28 mouse cellular contexts compared by ENCODE assay signal in the genomic region with DNA sequence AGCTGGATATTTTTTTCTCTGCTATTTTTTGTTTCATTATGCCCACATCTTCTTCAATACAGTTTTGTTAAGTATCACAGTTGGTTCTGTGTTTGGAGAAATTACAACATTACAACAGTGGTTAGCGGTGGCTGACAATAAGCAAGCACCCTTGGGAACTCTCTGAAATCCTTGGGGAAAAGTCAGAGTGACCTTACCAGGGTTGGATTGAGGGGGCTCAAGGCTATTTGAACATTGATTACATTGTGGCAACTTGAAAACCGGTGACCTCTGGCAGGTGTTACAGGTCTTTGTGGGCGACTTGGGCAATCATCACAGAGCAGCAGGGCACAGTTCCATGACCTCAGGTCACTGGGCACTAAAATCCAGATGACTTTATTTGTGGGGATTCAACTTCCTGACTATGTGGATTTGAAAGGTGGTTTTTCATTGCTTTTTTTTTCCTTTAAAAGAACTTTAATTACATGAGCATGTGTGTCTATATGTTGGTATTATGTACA. TPM values are rescaled to one million over a fixed set of nuclear protein-coding genes. Genes with fewer than 3 reads are reported as not detected.
DNase-seq lines count a peak whose midpoint lies in the region; ATAC-seq and TF ChIP-seq lines count a peak whose summit lies in the region.
"Had no signal": no experiment of that assay in that cellular context is flagged by ENCODE, and none has a peak within 500 bp of the region (broad histone marks: within the 10 kb centered on the region; RNA-seq: fewer than 3 reads in every experiment).

No protein-coding gene starts in this region.

- peak; percentile 52 for DNase-seq in kidney, adult 2 months
- peak; percentile 51 for DNase-seq in adrenal gland, postnatal 14 days
- no peak for DNase-seq in right cerebral cortex, postnatal 36 days (ENCODE audit: low spot score in 2 of 2)
- no peak for DNase-seq in forebrain, postnatal 0 days
- DNase-seq: cerebellum, adult 18-20 months; cerebellum, postnatal 10 days; gastrocnemius, postnatal 10 days; kidney, adult 8-10 months; kidney, postnatal 25 days; right cerebral cortex, adult 18-20 months; thymus, postnatal 4 days had no signal

- no peak for ATAC-seq in kidney, embryonic 14.5 days (ENCODE audit: low FRiP score, low TSS enrichment)
- ATAC-seq in forebrain, postnatal 0 days, result no peak
- ATAC-seq: CD4-positive, CD25-positive, alpha-beta regulatory T cell, adult 4 months; hindbrain, postnatal 0 days; intestine, embryonic 15.5 days; midbrain, embryonic 16.5 days had no signal

- 61% methylated on average over 3 of the region's 3 CpGs for WGBS in kidney, adult 2 months
- WGBS in kidney, embryonic 14.5 days, result 65% methylated on average over 3 of the region's 3 CpGs
- WGBS in macrophage (ENCODE audit: missing documents), result 88% methylated on average over 3 of the region's 3 CpGs
- 88% methylated on average over 3 of the region's 3 CpGs for WGBS in forebrain, postnatal 0 days

- no peak for TF ChIP-seq CTCF in kidney, adult 2 months (conservative IDR thresholded peaks at IDR 0.05; ENCODE audit: insufficient read depth, insufficient read length, low read depth, low read length)
- no peak for TF ChIP-seq CTCF in forebrain, postnatal 0 days (IDR thresholded peaks at IDR 0.05; ENCODE audit: low read depth)

- no peak overlapping the region for H3K9ac ChIP-seq in kidney, embryonic 14.5 days (ENCODE audit: low read depth, low read length)
- no peak overlapping the region for H3K9ac ChIP-seq in forebrain, postnatal 0 days
- H3K9ac ChIP-seq: embryonic facial prominence, embryonic 13.5 days; heart, embryonic 15.5 days; hindbrain, embryonic 12.5 days; intestine, embryonic 15.5 days; limb, embryonic 12.5 days; liver, embryonic 15.5 days; lung, embryonic 15.5 days; neural tube, embryonic 12.5 days had no signal

- no peaks in the 10 kb centered on the region for H3K27me3 ChIP-seq in kidney, adult 2 months (replicated peaks; ENCODE audit: control insufficient read depth, insufficient read depth, low read length)
- no peaks in the 10 kb centered on the region for H3K27me3 ChIP-seq in kidney, embryonic 14.5 days (ENCODE audit: control insufficient read depth, insufficient read depth, low read length)
- no peaks in the 10 kb centered on the region for H3K27me3 ChIP-seq in forebrain, postnatal 0 days (ENCODE audit: insufficient read depth, low read length)
- H3K27me3 ChIP-seq: embryonic facial prominence, embryonic 13.5 days; heart, embryonic 15.5 days; hindbrain, embryonic 12.5 days; intestine, embryonic 15.5 days; limb, embryonic 12.5 days; liver, embryonic 15.5 days; lung, embryonic 15.5 days; neural tube, embryonic 12.5 days had no signal

- no peaks in the 10 kb centered on the region; the same call in 1 of the 2 replicates for H3K79me2 ChIP-seq in macrophage (ENCODE audit: inconsistent target)

- H3K4me3 ChIP-seq in kidney, adult 2 months (ENCODE audit: insufficient read depth, low read depth, low read length), result no peak overlapping the region
- H3K4me3 ChIP-seq in kidney, embryonic 14.5 days (ENCODE audit: low read length), result no peak overlapping the region
- H3K4me3 ChIP-seq in brown adipose tissue, adult 24 weeks (ENCODE audit: insufficient read depth, low read depth, low read length), result no peak overlapping the region
- no peak overlapping the region for H3K4me3 ChIP-seq in macrophage (ENCODE audit: inconsistent target)
- no peak overlapping the region for H3K4me3 ChIP-seq in forebrain, postnatal 0 days (ENCODE audit: low read depth, low read length)
- H3K4me3 ChIP-seq: embryonic facial prominence, embryonic 13.5 days; heart, embryonic 15.5 days; hindbrain, embryonic 12.5 days; intestine, embryonic 15.5 days; left cerebral cortex, adult 2 months; limb, embryonic 12.5 days; liver, embryonic 15.5 days; lung, embryonic 15.5 days; myocyte; neural tube, embryonic 12.5 days had no signal

- no peak overlapping the region for H3K4me2 ChIP-seq in kidney, embryonic 14.5 days (replicated peaks; ENCODE audit: low read depth, low read length)
- no peak overlapping the region for H3K4me2 ChIP-seq in forebrain, postnatal 0 days (ENCODE audit: low read depth)
- H3K4me2 ChIP-seq: embryonic facial prominence, embryonic 13.5 days; heart, embryonic 15.5 days; hindbrain, embryonic 12.5 days; intestine, embryonic 15.5 days; limb, embryonic 12.5 days; liver, embryonic 15.5 days; lung, embryonic 15.5 days; midbrain, embryonic 11.5 days; neural tube, embryonic 12.5 days had no signal

- TF ChIP-seq POLR2A in kidney, adult 2 months (IDR thresholded peaks at IDR 0.05; ENCODE audit: low read depth, low read length), result no peak

- no peaks in the 10 kb centered on the region for H3K9me3 ChIP-seq in kidney, embryonic 14.5 days (ENCODE audit: control insufficient read depth, low read length)
- no peaks in the 10 kb centered on the region for H3K9me3 ChIP-seq in forebrain, postnatal 0 days (ENCODE audit: low read length)
- H3K9me3 ChIP-seq: embryonic facial prominence, embryonic 13.5 days; heart, embryonic 15.5 days; hindbrain, embryonic 12.5 days; intestine, embryonic 15.5 days; limb, embryonic 12.5 days; liver, embryonic 15.5 days; lung, embryonic 15.5 days; neural tube, embryonic 12.5 days had no signal

- H3K4me1 ChIP-seq in kidney, adult 2 months (ENCODE audit: control insufficient read depth, insufficient read depth, low read length), result peaks cover 26% of the 10 kb centered on the region
- 0 out of 2 replicates have a peak, but pooled peaks cover 3% of the 10 kb centered on the region for H3K4me1 ChIP-seq in kidney, embryonic 14.5 days (ENCODE audit: control insufficient read depth, insufficient read depth, low read length)
- H3K4me1 ChIP-seq in brown adipose tissue, adult 24 weeks (ENCODE audit: control insufficient read depth, insufficient read depth, insufficient read length, low read length), result peaks cover 19% of the 10 kb centered on the region; the same call in 1 of the 2 replicates
- H3K4me1 ChIP-seq in forebrain, postnatal 0 days (ENCODE audit: insufficient read depth), result no peaks in the 10 kb centered on the region
- H3K4me1 ChIP-seq: heart, embryonic 15.5 days; hindbrain, embryonic 12.5 days; limb, embryonic 12.5 days; neural tube, embryonic 12.5 days had no signal

- H3K36me3 ChIP-seq in kidney, adult 2 months (ENCODE audit: control insufficient read depth, insufficient read depth, low read length), result no peaks in the 10 kb centered on the region
- no peaks in the 10 kb centered on the region for H3K36me3 ChIP-seq in kidney, embryonic 14.5 days (ENCODE audit: control insufficient read depth, insufficient read depth, low read length)
- no peaks in the 10 kb centered on the region for H3K36me3 ChIP-seq in macrophage (ENCODE audit: inconsistent target)
- no peaks in the 10 kb centered on the region for H3K36me3 ChIP-seq in forebrain, postnatal 0 days (ENCODE audit: insufficient read depth)
- H3K36me3 ChIP-seq: embryonic facial prominence, embryonic 13.5 days; heart, embryonic 15.5 days; hindbrain, embryonic 12.5 days; intestine, embryonic 15.5 days; limb, embryonic 12.5 days; liver, embryonic 15.5 days; lung, embryonic 15.5 days; neural tube, embryonic 12.5 days had no signal

- peak overlapping the region; percentile 46; the same call in 1 of the 2 replicates for H3K27ac ChIP-seq in kidney, adult 2 months (ENCODE audit: insufficient read depth, low read depth, low read length)
- no peak overlapping the region for H3K27ac ChIP-seq in kidney, embryonic 14.5 days (ENCODE audit: low read depth, low read length)
- peak overlapping the region; percentile 75 for H3K27ac ChIP-seq in brown adipose tissue, adult 24 weeks (replicated peaks; ENCODE audit: low read depth, low read length)
- H3K27ac ChIP-seq in macrophage, result peak overlapping the region; percentile 98
- no peak overlapping the region for H3K27ac ChIP-seq in forebrain, postnatal 0 days (ENCODE audit: low read depth, low read length)
- H3K27ac ChIP-seq: embryonic facial prominence, embryonic 13.5 days; heart, embryonic 15.5 days; hindbrain, embryonic 12.5 days; hindbrain, postnatal 0 days; intestine, embryonic 15.5 days; left cerebral cortex, adult 2 months; limb, embryonic 12.5 days; liver, embryonic 15.5 days; lung, embryonic 15.5 days; neural tube, embryonic 12.5 days had no signal

RNA-seq across cellular contexts. Expression of gene Ric1, which starts 32.2 kb away (rescaled TPM):
- 8.9 and 10.4 TPM in 2 replicates for polyA plus RNA-seq in kidney, adult 2 months (2012; rRNA removed)
- 17.4 and 19.3 TPM in 2 replicates for polyA plus RNA-seq in kidney, embryonic 14.5 days (2014; fragmentation: Nextera tagmentation; extraction: Ambion mirVana)
- total RNA-seq in adrenal gland, postnatal 14 days (2021), result 52.1 and 53.6 TPM in 2 replicates
- polyA plus RNA-seq in brown adipose tissue, adult 24 weeks (2012; ENCODE audit: insufficient read depth, insufficient read length, missing spikeins), result 21.6 and 23.3 TPM in 2 replicates
- total RNA-seq in macrophage (2018; cell fraction: chromatin; rRNA removed), result 100 to 1,000 TPM; 142 to 734 (median 245) TPM
- 10 to 100 TPM; 30.8 to 76.6 (median 44.6) TPM for total RNA-seq in macrophage (2018; cell fraction: cytosol; rRNA removed)
- total RNA-seq in macrophage (2018; cell fraction: nucleus; rRNA removed), result 100 to 1,000 TPM in 25 of 26 experiments, 10 to 100 TPM in 1; 86.3 to 557 (median 248) TPM
- 11.9 to 21.2 TPM (median 19.1 TPM) in 3 replicates for polyA plus RNA-seq in macrophage (2018)
- 35.0 and 38.0 TPM in 2 replicates for total RNA-seq in forebrain, postnatal 0 days (2014; rRNA removed)
- polyA plus RNA-seq in forebrain, postnatal 0 days (2015; fragmentation: Nextera tagmentation; extraction: Ambion mirVana), result 7.9 and 10.4 TPM in 2 replicates

Comparison
In these comparisons a context has a peak if more than half of its experiments do, and no peak if none do; other contexts are left out.
1. H3K27ac ChIP-seq: peak in kidney, adult 2 months (single experiment), brown adipose tissue, adult 24 weeks (single experiment) and macrophage (single experiment); none in kidney, embryonic 14.5 days (single experiment) and forebrain, postnatal 0 days (single experiment).
2. DNase-seq: peak in kidney, adult 2 months (single experiment) and adrenal gland, postnatal 14 days (single experiment); none in right cerebral cortex, postnatal 36 days (0 of 2) and forebrain, postnatal 0 days (single experiment).